Mouse (Mus musculus): ENCODE data around the gene Stat4. TPM values are rescaled to one million over a fixed set of nuclear protein-coding genes. Genes with fewer than 3 reads are reported as not detected.
A peak's percentile ranks its signal among the peaks of the same experiment; 100 is the strongest.

Gene Stat4
- polyA plus RNA-seq (2015; fragmentation: Nextera tagmentation; extraction: Ambion mirVana): 36.8 and 38.6 TPM in 2 replicates

- DNase-seq (ENCODE audit: low spot score): no peak
Observed at GRCm38 (mm10) chr1:51986848-51987247, at the start of gene Stat4. TSS of gene Stat4 (plus strand) at chr1:51987148.

GRCm38 (mm10) chr1:51938357-51938756 is 48.6 kb upstream of the Stat4 start:
- no peak for DNase-seq (ENCODE audit: low spot score)

GRCm38 (mm10) chr1:51944755-51945154 is 42.2 kb upstream of the Stat4 start:
- DNase-seq (ENCODE audit: low spot score): peak; percentile 45

GRCm38 (mm10) chr1:51947116-51947515 is 39.8 kb upstream of the Stat4 start:
- DNase-seq (ENCODE audit: low spot score): no peak

- DNase-seq (ENCODE audit: low spot score): no peak
Observed at GRCm38 (mm10) chr1:51964647-51965046, 22.3 kb upstream of the Stat4 start.

- DNase-seq (ENCODE audit: low spot score): no peak
Observed at GRCm38 (mm10) chr1:51968994-51969393, 18.0 kb upstream of the Stat4 start.

- no peak for DNase-seq (ENCODE audit: low spot score)
Observed at GRCm38 (mm10) chr1:51970182-51970581, 16.8 kb upstream of the Stat4 start.

GRCm38 (mm10) chr1:51975589-51975988 is 11.4 kb upstream of the Stat4 start:
- DNase-seq (ENCODE audit: low spot score): no peak

- DNase-seq (ENCODE audit: low spot score): no peak
Observed at GRCm38 (mm10) chr1:51979048-51979447, 7.9 kb upstream of the Stat4 start.

GRCm38 (mm10) chr1:51991983-51992609 is 5.1 kb downstream of the Stat4 start:
- no peak for DNase-seq (ENCODE audit: low spot score)

- no peak for DNase-seq (ENCODE audit: low spot score)
Observed at GRCm38 (mm10) chr1:51996056-51996455, 9.1 kb downstream of the Stat4 start.

- no peak for DNase-seq (ENCODE audit: low spot score)
Observed at GRCm38 (mm10) chr1:51996751-51997659, 10.1 kb downstream of the Stat4 start.

GRCm38 (mm10) chr1:51998542-51998941 is 11.6 kb downstream of the Stat4 start:
- DNase-seq (ENCODE audit: low spot score): peak; percentile 52

GRCm38 (mm10) chr1:52004096-52004495 is 17.1 kb downstream of the Stat4 start:
- peak; percentile 83 for DNase-seq (ENCODE audit: low spot score)

- peak; percentile 61 for DNase-seq (ENCODE audit: low spot score)
Observed at GRCm38 (mm10) chr1:52008443-52008842, 21.5 kb downstream of the Stat4 start.

GRCm38 (mm10) chr1:52008947-52009346 is 22.0 kb downstream of the Stat4 start:
- DNase-seq (ENCODE audit: low spot score): peak; percentile 28

- DNase-seq (ENCODE audit: low spot score): no peak
Observed at GRCm38 (mm10) chr1:52010741-52011140, 23.8 kb downstream of the Stat4 start.

GRCm38 (mm10) chr1:52011227-52011626 is 24.3 kb downstream of the Stat4 start:
- peak; percentile 80 for DNase-seq (ENCODE audit: low spot score)

GRCm38 (mm10) chr1:52012231-52012630 is 25.3 kb downstream of the Stat4 start:
- no peak for DNase-seq (ENCODE audit: low spot score)

GRCm38 (mm10) chr1:52012757-52013156 is 25.8 kb downstream of the Stat4 start:
- no peak for DNase-seq (ENCODE audit: low spot score)

- peak; percentile 82 for DNase-seq (ENCODE audit: low spot score)
Observed at GRCm38 (mm10) chr1:52019621-52020020, 32.7 kb downstream of the Stat4 start.

GRCm38 (mm10) chr1:52021936-52022725 is 35.2 kb downstream of the Stat4 start:
- peak; percentile 45 for DNase-seq (ENCODE audit: low spot score)

All from thymus, postnatal 0 days (tissue).